Mouse (Mus musculus) bone marrow macrophage, adult 2 months (primary cell): ENCODE measurements at regions not wholly inside any gene's neighbourhood (a gene's known extent, or its start where the extent isn't known, plus 50 kb on each side); places are given as distances from the start of the nearest gene placed in this dataset.

Experiments
- CTCF ChIP-seq: IDR thresholded peaks from 2 replicates; pipeline ENCODE4 v1.5.1; 2012; ENCODE audit warnings: low read depth, mild to moderate bottlenecking, low read length, moderate library complexity
- POLR2A ChIP-seq: IDR thresholded peaks from 2 replicates; pipeline ENCODE4 v1.6.1; 2012; ENCODE audit warnings: mild to moderate bottlenecking, low read depth, low read length, borderline replicate concordance

GRCm38 (mm10) chr9:86949885-86950284, 65.5 kb upstream of the Ripply2 start:
- TF ChIP-seq CTCF, result no peak
- no peak for TF ChIP-seq POLR2A
